Mouse (Mus musculus) megakaryocyte, embryonic 14.5 days (primary cell): ENCODE results near the gene Kcnq2. TPM values are rescaled to one million over a fixed set of nuclear protein-coding genes. Genes with fewer than 3 reads are reported as not detected.

Experiments used
- H3K27me3 ChIP-seq: replicated peaks from 2 replicates; pipeline ENCODE3; 2012; ENCODE audit warnings: inconsistent platforms
- H3K36me3 ChIP-seq: replicated peaks from 2 replicates; pipeline ENCODE3; 2012; ENCODE audit warnings: low read length, inconsistent platforms, mixed read lengths
- H3K4me1 ChIP-seq: 2 replicates; pipeline ENCODE4 v1.6.1; 2012; ENCODE audit warnings: inconsistent platforms
- H3K4me3 ChIP-seq: replicated peaks from 2 replicates; pipeline ENCODE3; 2012; ENCODE audit warnings: moderate library complexity, mild to moderate bottlenecking, inconsistent platforms
- H3K9me3 ChIP-seq: 2 replicates; pipeline ENCODE4 v1.6.1; 2012; ENCODE audit warnings: inconsistent platforms
- FLI1 ChIP-seq: IDR thresholded peaks from 2 replicates; pipeline ENCODE4 v1.6.1; 2012; ENCODE audit warnings: low read length, inconsistent platforms, mixed read lengths
- GATA1 ChIP-seq: IDR thresholded peaks from 3 replicates; pipeline ENCODE4 v1.6.1; 2012; ENCODE audit warnings: mixed read lengths, low read length, inconsistent platforms, borderline replicate concordance
- polyA plus RNA-seq: library from polyadenylated mRNA; stranded (reverse); fragments of >175 nt; gene quantifications from 2 replicates; pipeline ENCODE4 v1.2.3, GENCODE M21; 2012; ENCODE audit warnings: low replicate concordance; ENCODE audit not compliant: insufficient read depth

Gene Kcnq2
- polyA plus RNA-seq, 1 experiment: not detected

DNA sequence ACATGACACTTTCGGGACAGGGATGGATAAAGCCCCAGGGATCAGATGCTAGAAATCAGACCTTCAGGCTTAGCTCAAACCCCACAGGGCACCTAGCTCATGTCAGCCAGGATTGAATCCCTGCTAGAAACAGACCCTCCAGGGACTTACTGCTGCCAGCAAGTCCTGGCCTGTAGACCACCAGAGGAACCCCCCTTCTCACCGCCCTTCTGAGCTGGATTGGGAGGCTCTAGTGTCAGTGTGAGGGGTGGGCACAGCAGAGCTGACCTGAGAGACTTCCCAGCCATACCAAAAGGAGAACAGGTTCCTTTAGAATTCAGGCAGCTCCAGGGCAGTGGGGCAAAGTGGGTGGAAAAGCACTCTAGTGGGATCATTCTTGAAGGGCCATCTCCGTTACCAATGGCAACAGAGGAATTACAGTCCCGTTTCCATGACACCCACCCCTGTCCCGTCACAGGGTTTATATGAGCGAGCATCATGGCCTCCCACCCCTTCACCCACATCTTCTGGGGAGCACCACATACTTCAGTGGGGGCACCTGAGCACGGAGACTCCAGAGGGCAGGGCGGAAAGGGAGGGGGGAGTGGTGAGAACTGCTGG lies 21.2 kb downstream of the Kcnq2 start:
- Histone ChIP-seq H3K4me1 (peaks cover 3% of the 10 kb centered on the region; the same call in 1 of the 2 replicates), H3K36me3 (no peaks in the 10 kb centered on the region), H3K9me3 (no peaks in the 10 kb centered on the region), H3K27me3 (peaks cover 77% of the 10 kb centered on the region), H3K4me3 (no peak overlapping the region)
- no peak for TF ChIP-seq GATA1
- no peak for TF ChIP-seq FLI1

DNA sequence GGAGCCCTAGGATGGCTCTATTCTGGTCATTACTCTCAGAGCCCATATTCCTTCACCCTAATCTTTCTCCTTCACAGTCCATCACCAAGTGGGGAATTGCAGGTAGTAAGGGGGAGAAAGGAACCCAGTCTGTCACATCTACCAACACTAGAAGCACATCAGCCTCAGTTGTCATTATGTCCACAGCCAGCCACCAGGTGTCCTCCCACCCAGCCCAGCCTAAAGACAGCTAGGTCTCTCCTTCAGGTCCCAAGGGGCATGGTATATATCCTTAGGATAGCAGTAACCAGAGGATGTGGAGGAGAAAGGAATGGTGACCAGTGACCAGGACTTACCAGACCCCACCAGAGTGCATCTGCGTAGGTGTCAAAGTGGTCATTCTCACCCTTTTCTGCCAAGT lies 23.4 kb downstream of the Kcnq2 start:
- Histone ChIP-seq H3K36me3 (no peaks in the 10 kb centered on the region), H3K9me3 (no peaks in the 10 kb centered on the region), H3K4me3 (no peak overlapping the region), H3K4me1 (peaks cover 6% of the 10 kb centered on the region; the same call in 1 of the 2 replicates), H3K27me3 (peaks cover 70% of the 10 kb centered on the region)
- TF ChIP-seq GATA1 (no peak), FLI1 (no peak)

- no peak overlapping the region for H3K4me3 ChIP-seq
- H3K4me1 ChIP-seq: 0 out of 2 replicates have a peak, but pooled peaks cover 3% of the 10 kb centered on the region
- no peaks in the 10 kb centered on the region for H3K9me3 ChIP-seq
- TF ChIP-seq GATA1: no peak
- TF ChIP-seq FLI1: no peak
- H3K36me3 ChIP-seq: no peaks in the 10 kb centered on the region
- H3K27me3 ChIP-seq: peaks cover 63% of the 10 kb centered on the region
These were observed 31.0 kb downstream of the Kcnq2 start for GRCm38 (mm10) chr2:181104111-181104510.

GRCm38 (mm10) chr2:181102161-181102560 lies 32.9 kb downstream of the Kcnq2 start:
- H3K4me1 ChIP-seq: no peaks in the 10 kb centered on the region
- TF ChIP-seq GATA1 (no peak), FLI1 (no peak)
- H3K9me3 ChIP-seq: no peaks in the 10 kb centered on the region
- no peaks in the 10 kb centered on the region for H3K36me3 ChIP-seq
- peaks cover 63% of the 10 kb centered on the region for H3K27me3 ChIP-seq
- H3K4me3 ChIP-seq: no peak overlapping the region

DNA sequence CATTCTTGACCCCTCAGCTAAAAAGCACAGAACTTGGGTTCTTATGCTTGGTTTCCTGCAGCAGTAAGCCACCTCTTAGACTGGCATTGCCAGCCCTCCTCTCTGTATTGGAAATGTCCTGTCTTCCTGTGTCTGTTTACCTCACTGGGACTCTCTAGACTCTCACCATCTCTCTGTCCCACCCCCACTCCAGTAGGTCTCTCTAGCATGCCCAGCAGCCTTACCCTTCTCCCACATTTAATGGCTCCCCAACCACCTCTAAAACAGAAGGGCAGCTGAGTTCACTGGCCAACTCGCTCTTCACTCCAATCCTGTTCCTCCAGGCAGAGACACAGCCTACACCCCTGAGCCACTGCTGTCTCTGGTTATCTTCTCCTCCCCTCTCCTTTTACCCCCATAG lies 33.5 kb downstream of the Kcnq2 start:
- TF ChIP-seq GATA1: no peak
- TF ChIP-seq FLI1: no peak
- Histone ChIP-seq H3K9me3 (no peaks in the 10 kb centered on the region), H3K4me3 (no peak overlapping the region), H3K27me3 (peaks cover 68% of the 10 kb centered on the region), H3K36me3 (no peaks in the 10 kb centered on the region), H3K4me1 (no peaks in the 10 kb centered on the region)

DNA sequence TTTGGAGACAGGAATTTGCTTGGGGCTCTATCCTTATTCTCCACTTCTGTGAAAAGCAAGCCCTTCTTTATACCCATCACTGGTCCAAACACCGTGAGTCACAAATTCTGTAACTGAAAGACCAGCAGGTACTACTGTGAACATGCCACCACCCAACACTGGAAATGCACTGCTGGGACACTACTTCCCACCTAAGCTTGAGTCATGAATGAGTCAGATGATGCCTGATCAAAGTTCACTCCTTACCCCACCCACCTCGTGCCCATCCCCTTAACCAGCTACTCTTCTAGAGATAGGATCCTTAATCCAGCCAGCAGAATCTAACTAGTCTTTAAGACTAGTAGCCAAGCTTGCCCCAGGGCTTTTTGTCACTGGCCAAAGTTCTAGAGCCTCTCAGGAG lies 35.0 kb downstream of the Kcnq2 start:
- TF ChIP-seq GATA1 (no peak), FLI1 (no peak)
- H3K9me3 ChIP-seq: no peaks in the 10 kb centered on the region
- no peaks in the 10 kb centered on the region for H3K4me1 ChIP-seq
- H3K27me3 ChIP-seq: peaks cover 79% of the 10 kb centered on the region
- H3K4me3 ChIP-seq: no peak overlapping the region
- H3K36me3 ChIP-seq: no peaks in the 10 kb centered on the region

- Histone ChIP-seq H3K27me3 (peaks cover 88% of the 10 kb centered on the region), H3K4me1 (peaks cover 6% of the 10 kb centered on the region; the same call in 1 of the 2 replicates), H3K36me3 (no peaks in the 10 kb centered on the region), H3K9me3 (no peaks in the 10 kb centered on the region), H3K4me3 (no peak overlapping the region)
- no peak for TF ChIP-seq GATA1
- no peak for TF ChIP-seq FLI1
These were observed 45.0 kb downstream of the Kcnq2 start for GRCm38 (mm10) chr2:181090123-181090522.

DNA sequence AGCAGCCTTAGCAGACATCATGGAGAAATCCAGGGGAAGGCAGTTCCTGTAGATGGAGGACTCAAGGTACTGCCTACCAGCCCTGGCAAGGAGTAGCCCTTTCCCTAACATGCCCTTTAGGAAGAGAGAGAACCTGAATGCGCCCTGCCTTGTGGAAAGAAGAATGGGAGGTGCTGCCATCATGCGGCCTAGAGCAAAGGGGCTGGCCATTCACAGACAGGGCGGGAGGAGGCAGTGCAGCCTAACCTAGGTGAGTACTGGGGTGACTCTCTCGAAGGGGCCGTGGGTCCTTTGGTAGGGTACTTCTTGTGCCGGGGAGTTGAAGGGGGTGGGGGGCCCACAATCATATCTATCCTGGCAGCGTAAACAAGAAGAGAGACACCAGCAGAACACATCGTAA lies 50.1 kb downstream of the Kcnq2 start:
- H3K4me1 ChIP-seq: peaks cover 14% of the 10 kb centered on the region
- H3K27me3 ChIP-seq: peaks cover 92% of the 10 kb centered on the region
- H3K36me3 ChIP-seq: no peaks in the 10 kb centered on the region
- no peaks in the 10 kb centered on the region for H3K9me3 ChIP-seq
- TF ChIP-seq GATA1: no peak
- H3K4me3 ChIP-seq: no peak overlapping the region

GRCm38 (mm10) chr2:181083945-181084344 lies 51.2 kb downstream of the Kcnq2 start:
- H3K4me1 ChIP-seq: peaks cover 18% of the 10 kb centered on the region
- no peaks in the 10 kb centered on the region for H3K9me3 ChIP-seq
- peaks cover 94% of the 10 kb centered on the region for H3K27me3 ChIP-seq
- TF ChIP-seq FLI1 (no peak), GATA1 (no peak)
- H3K4me3 ChIP-seq: no peak overlapping the region
- H3K36me3 ChIP-seq: no peaks in the 10 kb centered on the region

- Histone ChIP-seq H3K36me3 (no peaks in the 10 kb centered on the region), H3K27me3 (peaks cover 90% of the 10 kb centered on the region), H3K4me1 (peaks cover 18% of the 10 kb centered on the region), H3K4me3 (no peak overlapping the region), H3K9me3 (no peaks in the 10 kb centered on the region)
- TF ChIP-seq GATA1 (no peak), FLI1 (no peak)
These were observed 54.2 kb downstream of the Kcnq2 start for GRCm38 (mm10) chr2:181080886-181081285.
